Mouse (Mus musculus): ENCODE results near the gene Ptpn9.

DNA sequence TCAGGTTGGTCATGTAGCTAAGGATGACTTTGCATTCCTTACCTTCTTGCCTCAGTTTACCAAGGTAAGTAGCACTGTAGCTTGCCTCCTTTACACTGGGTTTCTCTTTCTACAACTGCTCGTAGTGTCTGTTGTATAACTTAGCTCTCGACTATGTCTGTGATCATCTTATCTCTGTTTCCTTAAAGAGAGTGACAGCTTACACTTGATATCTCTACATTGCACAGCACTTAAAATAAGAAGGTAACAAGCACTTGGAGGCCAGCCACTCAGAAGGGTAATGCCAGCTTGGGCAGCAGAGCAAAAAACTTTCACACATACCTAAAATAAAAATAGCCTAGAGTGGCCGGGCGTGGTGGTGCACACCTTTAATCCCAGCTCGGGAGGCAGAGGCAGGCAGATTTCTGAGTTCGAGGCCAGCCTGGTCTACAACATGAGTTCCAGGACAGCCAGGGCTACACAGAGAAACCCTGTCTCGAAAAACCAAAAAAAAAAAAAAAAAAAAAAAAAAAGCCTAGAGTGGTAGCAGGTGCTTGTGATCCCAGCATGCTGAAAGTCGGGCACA is 20.7 kb upstream of the Ptpn9 start:
- TF ChIP-seq POLR2A (IDR thresholded peaks at IDR 0.05; ENCODE audit: low read depth, low read length) = no peak
- no peak for TF ChIP-seq CTCF (IDR thresholded peaks at IDR 0.05; ENCODE audit: extremely low read depth, insufficient read length, insufficient replicate concordance, low read depth, low read length)
